Mouse (Mus musculus): ENCODE measurements around the gene Dis3l2.

DNA sequence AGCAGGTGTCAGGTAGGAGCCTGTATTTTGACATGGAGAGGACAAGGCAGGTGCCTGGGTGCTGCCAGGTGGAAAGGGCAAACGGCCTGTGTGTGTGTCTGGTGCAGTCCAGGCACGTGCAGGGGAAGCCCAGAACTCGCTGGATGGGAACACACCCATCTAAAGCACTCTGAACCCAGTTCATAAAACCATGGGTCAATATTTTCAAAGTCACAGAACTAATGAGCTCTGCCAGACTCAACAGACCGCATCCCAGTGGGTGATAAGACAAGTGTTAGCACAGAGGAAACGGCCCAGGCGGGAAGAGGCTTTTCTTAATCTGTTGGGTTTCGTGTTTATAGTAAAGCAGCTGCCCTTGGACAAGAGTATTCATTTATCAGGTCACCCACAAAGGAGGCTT is 328.9 kb downstream of the Dis3l2 start:
- TF ChIP-seq CTCF (IDR thresholded peaks at IDR 0.05) (no peak), EP300 (IDR thresholded peaks at IDR 0.05) (no peak)

All from lung, postnatal 0 days (tissue).